Mouse (Mus musculus): ENCODE results near the gene Cep19. TPM values are rescaled to one million over a fixed set of nuclear protein-coding genes. Genes with fewer than 3 reads are reported as not detected.

The Cep19 gene
- total RNA-seq, 2 experiments from 2014 or later, result 8.9 to 10.9 TPM

GRCm38 (mm10) chr16:32130190-32130826 is 30.7 kb downstream of the Cep19 start:
- peak; percentile 38 for DNase-seq (ENCODE audit: low spot score)
- intact Hi-C loops (cut with DNase I), result no loop called here

- no peak for DNase-seq (ENCODE audit: low spot score)
- intact Hi-C loops (cut with DNase I), result no loop called here
Observed at GRCm38 (mm10) chr16:32133148-32133547, 33.5 kb downstream of the Cep19 start.

- no peak for DNase-seq (ENCODE audit: low spot score)
- intact Hi-C loops (cut with DNase I), result no loop called here
Observed at GRCm38 (mm10) chr16:32135842-32136357, 36.3 kb downstream of the Cep19 start.

- intact Hi-C loops (cut with DNase I), result no loop called here
- no peak for DNase-seq (ENCODE audit: low spot score)
Observed at GRCm38 (mm10) chr16:32138954-32139353, 39.4 kb downstream of the Cep19 start.

GRCm38 (mm10) chr16:32143766-32144165 is 44.2 kb downstream of the Cep19 start:
- DNase-seq (ENCODE audit: low spot score), result no peak
- intact Hi-C loops (cut with DNase I), result no loop called here

- intact Hi-C loops (cut with DNase I), result no loop called here
- DNase-seq (ENCODE audit: low spot score), result no peak
Observed at GRCm38 (mm10) chr16:32144592-32144991, 45.0 kb downstream of the Cep19 start.

GRCm38 (mm10) chr16:32147589-32148207 is 48.1 kb downstream of the Cep19 start:
- DNase-seq (ENCODE audit: low spot score), result no peak
- intact Hi-C loops (cut with DNase I), result no loop called here

- intact Hi-C loops (cut with DNase I), result no loop called here
- no peak for DNase-seq (ENCODE audit: low spot score)
Observed at GRCm38 (mm10) chr16:32153976-32154375, 54.4 kb downstream of the Cep19 start.

GRCm38 (mm10) chr16:32154437-32154836 is 54.8 kb downstream of the Cep19 start:
- DNase-seq (ENCODE audit: low spot score), result no peak
- intact Hi-C loops (cut with DNase I), result no loop called here

- DNase-seq (ENCODE audit: low spot score), result no peak
- intact Hi-C loops (cut with DNase I), result no loop called here
Observed at GRCm38 (mm10) chr16:32156719-32157118, 57.1 kb downstream of the Cep19 start.

- no peak for DNase-seq (ENCODE audit: low spot score)
- intact Hi-C loops (cut with DNase I), result no loop called here
Observed at GRCm38 (mm10) chr16:32157369-32157768, 57.8 kb downstream of the Cep19 start.

Other genes starting within 250 kb of the Cep19 start
- gene Meltf, start 221.0 kb upstream of the Cep19 start, total RNA-seq (2021), result under 1 TPM in 1 of 2 experiments, not detected in 1; 0.10 TPM
- gene Pigz, start 165.9 kb upstream of the Cep19 start, total RNA-seq (2021), result 1 to 10 TPM; 1.7 to 3.3 TPM
- 10 to 100 TPM; 81.8 to 82.0 TPM for gene 0610012G03Rik, start 151.3 kb upstream of the Cep19 start, total RNA-seq (2021)
- gene Ncbp2, start 151.3 kb upstream of the Cep19 start, total RNA-seq (2021), result 10 to 100 TPM; 21.4 to 25.5 TPM
- 10 to 100 TPM; 11.9 to 13.3 TPM for gene Senp5, start 96.5 kb upstream of the Cep19 start, total RNA-seq (2021)
- gene Pak2, start 20.5 kb upstream of the Cep19 start, total RNA-seq (2021), result 10 to 100 TPM; 24.7 to 27.7 TPM
- gene Pigx, start 60 bp upstream of the Cep19 start, total RNA-seq (2021), result 10 to 100 TPM; 19.2 to 21.9 TPM
- gene Nrros, start 65.8 kb downstream of the Cep19 start, total RNA-seq (2021), result 1 to 10 TPM; 5.3 to 5.6 TPM
- not detected for gene Bex6, start 80.0 kb downstream of the Cep19 start, total RNA-seq (2021)
- gene Fbxo45, start 147.4 kb downstream of the Cep19 start, total RNA-seq (2021), result 10 to 100 TPM; 12.8 to 13.1 TPM
- gene Wdr53, start 147.4 kb downstream of the Cep19 start, total RNA-seq (2021), result 1 to 10 TPM; 7.2 to 7.8 TPM
- 10 to 100 TPM; 25.6 to 30.3 TPM for gene Smco1, start 171.7 kb downstream of the Cep19 start, total RNA-seq (2021)
- gene Rnf168, start 177.7 kb downstream of the Cep19 start, total RNA-seq (2021), result 10 to 100 TPM; 13.2 to 15.0 TPM
- 10 to 100 TPM; 22.9 to 24.0 TPM for gene Ubxn7, start 232.5 kb downstream of the Cep19 start, total RNA-seq (2021)

All from heart, postnatal 25 days (tissue).